Mouse (Mus musculus): Measurements from ENCODE around the gene Cxcl12. TPM values are rescaled to one million over a fixed set of nuclear protein-coding genes. Genes with fewer than 3 reads are reported as not detected.

Cxcl12 gene
- 4.8 and 11.4 TPM in 2 replicates for polyA plus RNA-seq (2012; ENCODE audit: low replicate concordance)

DNA sequence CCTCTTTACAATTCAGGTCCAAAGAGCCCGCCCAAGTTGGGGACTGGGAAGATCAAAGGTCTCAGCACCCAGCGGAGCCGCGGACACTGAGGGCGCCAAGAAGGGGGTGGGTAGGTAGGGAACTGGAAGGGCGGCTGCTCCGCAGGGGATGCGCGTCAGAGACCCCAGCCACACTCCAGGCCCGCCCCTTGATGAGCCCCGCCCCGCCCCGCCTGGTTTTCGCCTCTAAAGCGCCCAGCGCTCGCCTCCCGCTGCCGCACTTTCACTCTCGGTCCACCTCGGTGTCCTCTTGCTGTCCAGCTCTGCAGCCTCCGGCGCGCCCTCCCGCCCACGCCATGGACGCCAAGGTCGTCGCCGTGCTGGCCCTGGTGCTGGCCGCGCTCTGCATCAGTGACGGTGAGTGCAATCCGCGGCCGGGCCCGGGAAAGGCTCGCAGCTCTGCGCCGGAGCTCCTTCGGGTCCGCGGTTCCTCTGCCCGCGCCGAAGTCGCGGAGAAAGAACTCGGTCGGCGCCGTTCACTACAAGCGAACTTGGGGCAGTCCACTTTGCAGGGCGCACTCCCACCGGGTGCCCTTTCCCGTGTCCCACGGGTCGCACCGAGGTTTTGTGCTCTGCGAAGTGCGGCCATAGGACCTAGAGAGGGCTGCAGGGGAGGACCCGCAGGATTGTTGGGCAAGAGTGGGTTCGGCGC is at the start of gene Cxcl12:
Gene Cxcl12, plus strand, starts transcription at position 215 of the 691 bp plus-strand sequence.

